Mouse (Mus musculus) CH12.LX (cell line): Measurements from ENCODE around the gene Trio.

Experiments
- CTCF ChIP-seq, 2 experiments: IDR thresholded peaks in 1 of 2; conservative IDR thresholded peaks in 1 of 2; 2 replicates each; pipeline ENCODE4 v1.5.1; 2011 to 2012; ENCODE audit warnings: low read depth in 2 of 2, low read length in 2 of 2, improper control_type of control experiment in 1 of 2, inconsistent platforms in 1 of 2, mild to moderate bottlenecking in 1 of 2, moderate library complexity in 1 of 2
- HCFC1 ChIP-seq: IDR thresholded peaks from 2 replicates; pipeline ENCODE4 v1.6.1; 2012; ENCODE audit warnings: low read depth, mild to moderate bottlenecking, inconsistent platforms, low read length, improper control_type of control experiment
- MAX ChIP-seq: IDR thresholded peaks from 2 replicates; pipeline ENCODE4 v1.6.1; 2011; ENCODE audit warnings: low read length, improper control_type of control experiment
- MAZ ChIP-seq: IDR thresholded peaks from 2 replicates; pipeline ENCODE4 v1.6.1; 2012; ENCODE audit warnings: low read depth, mild to moderate bottlenecking, inconsistent platforms, low read length, improper control_type of control experiment, moderate library complexity
- POLR2A ChIP-seq: IDR thresholded peaks from 2 replicates; pipeline ENCODE4 v1.6.1; 2011; ENCODE audit warnings: low read depth, mild to moderate bottlenecking, improper control_type of control experiment, low read length
- RAD21 ChIP-seq: IDR thresholded peaks from 2 replicates; pipeline ENCODE4 v1.6.1; 2011; ENCODE audit warnings: low read depth, mild to moderate bottlenecking, low read length, improper control_type of control experiment, moderate library complexity
- USF2 ChIP-seq: conservative IDR thresholded peaks from 2 replicates; pipeline ENCODE4 v1.6.1; 2011; ENCODE audit warnings: low read depth, low read length, improper control_type of control experiment
- ZC3H11A ChIP-seq: IDR thresholded peaks from 2 replicates; pipeline ENCODE4 v1.6.1; 2012; ENCODE audit warnings: low read depth, mild to moderate bottlenecking, inconsistent platforms, low read length, improper control_type of control experiment
- ZKSCAN1 ChIP-seq: IDR thresholded peaks from 2 replicates; pipeline ENCODE4 v1.6.1; 2012; ENCODE audit warnings: low read depth, inconsistent platforms, low read length, improper control_type of control experiment, borderline replicate concordance

DNA sequence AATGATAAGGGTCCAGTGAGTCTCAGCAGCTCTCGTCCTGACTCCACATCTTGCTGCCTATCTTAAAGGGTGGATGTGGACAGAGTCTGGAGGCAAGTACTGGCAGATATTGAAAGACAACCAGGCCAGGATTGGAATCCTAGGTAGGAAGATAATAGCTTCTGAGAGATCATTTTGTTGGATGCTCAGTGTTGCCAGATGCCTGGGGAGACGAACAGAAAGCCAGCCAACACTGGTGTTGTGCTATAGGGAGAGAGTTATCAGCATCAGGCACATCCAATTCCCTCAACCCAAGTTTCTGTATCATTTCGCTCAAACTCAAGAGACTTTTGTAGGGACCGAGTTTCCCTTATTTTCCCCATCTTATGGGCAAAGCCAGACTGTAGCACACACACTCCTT lies 238.5 kb downstream of the Trio start:
- no peak for TF ChIP-seq HCFC1
- no peak for TF ChIP-seq RAD21
- TF ChIP-seq ZC3H11A: no peak
- TF ChIP-seq CTCF (conservative IDR thresholded peaks at IDR 0.05 in 1 of 2, IDR thresholded peaks at IDR 0.05 in 1 of 2; ENCODE audit: low read depth in 2 of 2, low read length in 2 of 2): no peak
- no peak for TF ChIP-seq POLR2A
- TF ChIP-seq MAX: no peak
- no peak for TF ChIP-seq ZKSCAN1
- no peak for TF ChIP-seq MAZ
- no peak for TF ChIP-seq USF2
